Mouse (Mus musculus) lung, adult 2 months (tissue): Measurements from ENCODE around the gene Adamtsl1.

ENCODE experiments used
- CTCF ChIP-seq: fragments of 200-500 bp; IDR thresholded peaks from 2 replicates; pipeline ENCODE4 v1.5.1; 2011; ENCODE audit warnings: mild to moderate bottlenecking, low read length, control low read depth; ENCODE audit not compliant: insufficient read depth
- POLR2A ChIP-seq: fragments of 200-500 bp; IDR thresholded peaks from 2 replicates; pipeline ENCODE4 v1.6.1; 2011; ENCODE audit warnings: low read depth, mild to moderate bottlenecking, control low read depth, low read length, borderline replicate concordance; ENCODE audit errors: extremely low read depth

GRCm38 (mm10) chr4:85727731-85728130, 213.8 kb downstream of the Adamtsl1 start:
- TF ChIP-seq POLR2A (no peak), CTCF (no peak)
